Mouse (Mus musculus) erythroblast, embryonic 14.5 days (primary cell): ENCODE results near the gene Gm20855. TPM values are rescaled to one million over a fixed set of nuclear protein-coding genes. Genes with fewer than 3 reads are reported as not detected.
"Not testable (repeated sequence)": the region's sequence is repeated elsewhere in the genome, so short reads cannot be mapped to it uniquely, and the experiment has no call there.

Experiments used
- H3K27me3 ChIP-seq: 2 replicates; pipeline ENCODE4 v1.6.1; 2012; ENCODE audit warnings: inconsistent platforms; ENCODE audit not compliant: control insufficient read depth
- H3K36me3 ChIP-seq: 2 replicates; pipeline ENCODE4 v1.6.1; 2012; ENCODE audit warnings: mild to moderate bottlenecking, inconsistent platforms; ENCODE audit not compliant: control insufficient read depth
- H3K4me1 ChIP-seq: 2 replicates; pipeline ENCODE4 v1.6.1; 2012; ENCODE audit warnings: inconsistent platforms; ENCODE audit not compliant: control insufficient read depth
- H3K4me3 ChIP-seq: replicated peaks from 2 replicates; pipeline ENCODE3; 2012; ENCODE audit warnings: moderate library complexity, mild to moderate bottlenecking, inconsistent platforms
- H3K9me3 ChIP-seq: 2 replicates; pipeline ENCODE4 v1.6.1; 2012; ENCODE audit warnings: low read length, inconsistent platforms, mixed read lengths; ENCODE audit not compliant: control insufficient read depth
- polyA plus RNA-seq: library from polyadenylated mRNA; stranded (reverse); fragments of >175 nt; gene quantifications from 2 replicates; pipeline ENCODE4 v1.2.3, GENCODE M21; 2012

The Gm20855 gene
- not detected in 2 replicates for polyA plus RNA-seq

DNA sequence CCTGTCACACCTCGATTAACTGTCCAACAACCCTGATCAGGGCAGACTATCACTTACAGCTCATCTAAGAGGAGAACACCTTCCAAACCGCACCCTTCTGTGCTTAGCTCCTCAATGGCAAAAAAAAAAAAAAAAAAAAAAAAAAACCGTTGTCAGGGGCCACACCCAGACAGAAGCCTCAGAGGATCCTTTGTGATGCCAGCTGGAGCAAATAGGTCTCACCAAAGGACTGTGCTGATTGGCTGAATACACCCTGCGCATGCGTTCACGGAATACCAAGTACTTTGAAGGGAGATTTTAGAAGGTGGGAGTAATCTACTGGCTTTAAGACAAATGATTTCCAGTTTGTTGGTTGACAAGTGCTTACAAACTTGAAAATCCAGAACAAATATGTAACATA, at the start of gene Gm20855:
Gm20855 (minus strand) TSS at position 101 of the 400 bp plus-strand sequence.
- H3K4me3 ChIP-seq, H3K27me3 ChIP-seq, H3K9me3 ChIP-seq, H3K36me3 ChIP-seq, H3K4me1 ChIP-seq: not testable (repeated sequence)
